Mouse (Mus musculus): ENCODE measurements around the gene Siva1.

DNA sequence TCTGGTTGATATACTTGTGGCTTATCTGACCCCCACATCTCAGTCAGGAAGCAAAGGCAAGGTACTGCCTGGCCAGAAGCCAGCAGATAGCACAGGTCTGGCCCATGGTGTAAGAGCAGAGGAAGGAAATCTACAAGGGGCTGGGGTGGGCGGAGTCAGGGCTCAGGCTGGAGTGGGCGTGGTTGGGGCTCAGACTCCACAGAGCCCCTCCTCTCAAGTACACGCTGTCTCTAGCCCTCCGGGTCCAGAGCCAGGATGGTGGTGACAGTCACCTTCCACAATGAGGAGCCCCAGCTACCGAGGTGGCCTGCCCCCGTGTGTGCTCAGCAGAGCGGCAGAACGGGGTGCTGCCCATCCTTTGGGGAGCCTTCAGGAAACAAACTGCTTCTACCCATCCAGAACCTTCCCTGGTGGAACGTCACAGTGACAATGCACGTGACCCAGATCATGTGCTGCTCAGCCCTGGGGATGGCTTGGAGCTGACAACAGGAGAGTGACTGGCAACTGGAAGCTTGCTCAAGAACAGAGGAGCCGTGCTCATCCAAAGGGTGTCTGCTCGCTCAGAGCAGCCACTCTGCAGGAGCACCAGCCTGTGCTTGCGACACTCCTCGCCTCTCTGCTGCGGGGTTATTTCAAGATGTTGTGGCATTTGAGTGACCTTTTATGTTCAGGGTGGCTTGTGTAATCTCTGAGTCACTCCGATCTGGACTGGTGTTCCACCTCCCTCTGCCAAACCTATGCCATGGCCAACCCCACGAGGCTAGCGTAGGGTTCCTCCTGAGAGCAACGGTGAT is 15.4 kb upstream of the Siva1 start:
- TF ChIP-seq CTCF (conservative IDR thresholded peaks at IDR 0.05; ENCODE audit: low read length) = no peak
- TF ChIP-seq NANOG (IDR thresholded peaks at IDR 0.05; ENCODE audit: borderline replicate concordance, low read length) = no peak
- TF ChIP-seq POU5F1 (IDR thresholded peaks at IDR 0.05; ENCODE audit: borderline replicate concordance, low read length) = no peak

Measured in E14TG2a.4 (cell line).